Mouse (Mus musculus) monocyte, adult 5-6 weeks (primary cell): ENCODE measurements around the gene Ier5. TPM values are rescaled to one million over a fixed set of nuclear protein-coding genes. Genes with fewer than 3 reads are reported as not detected.

Source experiments
- ATAC-seq: fragments of 153-309, 156-312 bp; replicated peaks from 2 replicates; pipeline ENCODE4 v1.8.0; 2017; ENCODE audit warnings: mild to moderate bottlenecking; ENCODE audit not compliant: low TSS enrichment, insufficient number of reproducible peaks, severe bottlenecking, poor library complexity, low FRiP score
- total RNA-seq: library from RNA; stranded (forward); fragments of 200-1000, 200-491, 200-594 nt; gene quantifications from 3 replicates; pipeline ENCODE4 v1.2.3, GENCODE M21; 2017

Ier5 gene
- total RNA-seq, 1 experiment from 2014 or later, result 139 TPM

- ATAC-seq, result no peak
Measured at GRCm38 (mm10) chr1:155084839-155085238, 14.6 kb downstream of the Ier5 start.

- ATAC-seq, result peak; percentile 80
Measured at GRCm38 (mm10) chr1:155083271-155084265, 15.9 kb downstream of the Ier5 start.

GRCm38 (mm10) chr1:155082965-155083268 is 16.5 kb downstream of the Ier5 start:
- no peak for ATAC-seq

- ATAC-seq, result no peak
Measured at GRCm38 (mm10) chr1:155082158-155082964, 17.1 kb downstream of the Ier5 start.

GRCm38 (mm10) chr1:155077675-155078074 is 21.8 kb downstream of the Ier5 start:
- ATAC-seq, result no peak

- no peak for ATAC-seq
Measured at GRCm38 (mm10) chr1:155075856-155076255, 23.6 kb downstream of the Ier5 start.

GRCm38 (mm10) chr1:155074856-155075255 is 24.6 kb downstream of the Ier5 start:
- ATAC-seq, result no peak

GRCm38 (mm10) chr1:155073905-155074304 is 25.5 kb downstream of the Ier5 start:
- ATAC-seq, result no peak

- ATAC-seq, result no peak
Measured at GRCm38 (mm10) chr1:155073133-155073532, 26.3 kb downstream of the Ier5 start.

GRCm38 (mm10) chr1:155071287-155071876 is 28.1 kb downstream of the Ier5 start:
- no peak for ATAC-seq

- ATAC-seq, result peak; percentile 55; the same call in 1 of the 2 replicates
Measured at GRCm38 (mm10) chr1:155070561-155071286, 28.7 kb downstream of the Ier5 start.

- no peak for ATAC-seq
Measured at GRCm38 (mm10) chr1:155069696-155070095, 29.7 kb downstream of the Ier5 start.

GRCm38 (mm10) chr1:155066196-155066595 is 33.2 kb downstream of the Ier5 start:
- no peak for ATAC-seq

GRCm38 (mm10) chr1:155065068-155065701 is 34.3 kb downstream of the Ier5 start:
- peak; percentile 64 for ATAC-seq

- ATAC-seq, result no peak
Measured at GRCm38 (mm10) chr1:155064649-155065048, 34.8 kb downstream of the Ier5 start.

- no peak for ATAC-seq
Measured at GRCm38 (mm10) chr1:155064111-155064510, 35.3 kb downstream of the Ier5 start.

- no peak for ATAC-seq
Measured at GRCm38 (mm10) chr1:155062963-155063362, 36.5 kb downstream of the Ier5 start.

GRCm38 (mm10) chr1:155062057-155062456 is 37.4 kb downstream of the Ier5 start:
- ATAC-seq, result peak; percentile 41
